Mouse (Mus musculus) neural tube, embryonic 15.5 days (tissue): ENCODE measurements around the gene Gm8246. TPM values are rescaled to one million over a fixed set of nuclear protein-coding genes. Genes with fewer than 3 reads are reported as not detected.
"Not testable (repeated sequence)": the region's sequence is repeated elsewhere in the genome, so short reads cannot be mapped to it uniquely, and the experiment has no call there.

Experiments used
- ATAC-seq: fragments of 200-750 bp; cut with Nextera tagmentation; 2 replicates; pipeline ENCODE4 v1.8.0; 2017; ENCODE audit warnings: mild to moderate bottlenecking, moderate TSS enrichment, moderate library complexity; ENCODE audit not compliant: low FRiP score
- H3K27ac ChIP-seq: fragments of 300-500 bp; sonication (generic); replicated peaks from 2 replicates; pipeline ENCODE4 v1.5.1; 2015; ENCODE audit warnings: mild to moderate bottlenecking, inconsistent platforms
- H3K27me3 ChIP-seq: fragments of 300-500 bp; sonication (generic); replicated peaks from 2 replicates; pipeline ENCODE4 v1.6.1; 2015; ENCODE audit warnings: inconsistent platforms
- H3K36me3 ChIP-seq: fragments of 300-500 bp; sonication (generic); 2 replicates; pipeline ENCODE4 v1.6.1; 2015; ENCODE audit warnings: inconsistent platforms
- H3K4me1 ChIP-seq: fragments of 300-500 bp; sonication (generic); 2 replicates; pipeline ENCODE4 v1.6.1; 2015; ENCODE audit warnings: inconsistent platforms
- H3K4me2 ChIP-seq: fragments of 300-500 bp; sonication (generic); 2 replicates; pipeline ENCODE4 v1.6.1; 2015; ENCODE audit warnings: inconsistent platforms, mild to moderate bottlenecking, moderate library complexity
- H3K4me3 ChIP-seq: fragments of 300-500 bp; sonication (generic); replicated peaks from 2 replicates; pipeline ENCODE4 v1.5.1; 2015; ENCODE audit warnings: mild to moderate bottlenecking, inconsistent platforms
- H3K9ac ChIP-seq: fragments of 300-500 bp; sonication (generic); replicated peaks from 2 replicates; pipeline ENCODE4 v1.6.1; 2015; ENCODE audit warnings: mild to moderate bottlenecking, inconsistent platforms
- H3K9me3 ChIP-seq: fragments of 300-500 bp; sonication (generic); replicated peaks from 2 replicates; pipeline ENCODE4 v1.6.1; 2016; ENCODE audit warnings: inconsistent platforms
- WGBS: fragments of 180-500 bp; shearing (Covaris S2); methylation state at CpG from one replicate; pipeline ENCODE4 v1.1.7; 2015; ENCODE audit warnings: mixed read lengths; 5-methylcytosine and 5-hydroxymethylcytosine counted together
- polyA plus RNA-seq: library from polyadenylated mRNA; unstranded; fragments of >200 nt; fragmentation: Nextera tagmentation; extraction: Ambion mirVana; gene quantifications from 2 replicates; pipeline ENCODE4 v1.2.1, GENCODE M21; 2015

Gene Gm8246
- polyA plus RNA-seq = not detected in 2 replicates

- ATAC-seq, H3K36me3 ChIP-seq, H3K9ac ChIP-seq, H3K27me3 ChIP-seq, H3K4me1 ChIP-seq, H3K4me3 ChIP-seq, H3K27ac ChIP-seq, H3K4me2 ChIP-seq, H3K9me3 ChIP-seq: not testable (repeated sequence)
- no CpG with 5 or more reads among the region's 3 CpGs for WGBS
Measured at GRCm38 (mm10) chr14:5477730-5478129, at the start of gene Gm8246. Gene Gm8246 (minus strand): TSS chr14:5477830.

GRCm38 (mm10) chr14:5501374-5501773 lies 23.7 kb upstream of the Gm8246 start, which contains the start of gene Gm3488:
Gene Gm3488 (plus strand): TSS chr14:5501674.
- H3K4me2 ChIP-seq, ATAC-seq, H3K9me3 ChIP-seq, H3K4me3 ChIP-seq, H3K27me3 ChIP-seq, H3K4me1 ChIP-seq, H3K36me3 ChIP-seq, H3K9ac ChIP-seq, H3K27ac ChIP-seq: not testable (repeated sequence)
- WGBS = no CpG with 5 or more reads among the region's 35 CpGs

GRCm38 (mm10) chr14:5483907-5484306 lies 6.3 kb upstream of the Gm8246 start, which contains the start of gene Gm3187:
Gene Gm3187 (plus strand): TSS chr14:5484207.
- not testable (repeated sequence) for H3K4me2 ChIP-seq, H3K9ac ChIP-seq, H3K4me1 ChIP-seq, H3K4me3 ChIP-seq, H3K27ac ChIP-seq, H3K27me3 ChIP-seq, H3K36me3 ChIP-seq, H3K9me3 ChIP-seq, ATAC-seq
- 80% methylated on average over 4 of the region's 5 CpGs for WGBS

- not testable (repeated sequence) for H3K9me3 ChIP-seq, H3K9ac ChIP-seq, H3K4me1 ChIP-seq, H3K36me3 ChIP-seq, H3K27ac ChIP-seq, H3K27me3 ChIP-seq, H3K4me3 ChIP-seq, H3K4me2 ChIP-seq
- peak; percentile 82; the same call in 1 of the 2 replicates for ATAC-seq
- no CpG with 5 or more reads among the region's 19 CpGs for WGBS
Measured at GRCm38 (mm10) chr14:5460469-5460868, 17.2 kb downstream of the Gm8246 start.

- H3K9me3 ChIP-seq, H3K4me3 ChIP-seq, H3K9ac ChIP-seq, H3K4me2 ChIP-seq, ATAC-seq, H3K27ac ChIP-seq, H3K27me3 ChIP-seq, H3K4me1 ChIP-seq, H3K36me3 ChIP-seq: not testable (repeated sequence)
- WGBS = no CpG with 5 or more reads among the region's 3 CpGs
Measured at GRCm38 (mm10) chr14:5455367-5455766, 22.3 kb downstream of the Gm8246 start, which contains the start of gene Gm3194. Gene Gm3194 (minus strand): TSS chr14:5455467.

Other genes starting within 250 kb of the Gm8246 start
- gene Gm3526, start 217.2 kb downstream of the Gm8246 start, polyA plus RNA-seq = 0.17 TPM in 1 of 2 replicates, not detected in the other
- not detected in 2 replicates for gene Gm3542, start 142.9 kb downstream of the Gm8246 start, polyA plus RNA-seq
- gene Gm3500, start 88.8 kb downstream of the Gm8246 start, polyA plus RNA-seq = 1.2 and 1.8 TPM in 2 replicates
- 3.5 TPM in 1 of 2 replicates, not detected in the other for gene Gm3194, start 22.4 kb downstream of the Gm8246 start, polyA plus RNA-seq
- gene Gm3187, start 6.4 kb upstream of the Gm8246 start, polyA plus RNA-seq = 0.13 TPM in 1 of 2 replicates, not detected in the other
- 12.8 and 16.2 TPM in 2 replicates for gene Gm3488, start 23.8 kb upstream of the Gm8246 start, polyA plus RNA-seq
- gene Gm3532, start 60.7 kb upstream of the Gm8246 start, polyA plus RNA-seq = 0.18 TPM in 1 of 2 replicates, not detected in the other
- not detected in 2 replicates for gene Gm8265, start 155.2 kb upstream of the Gm8246 start, polyA plus RNA-seq
- not detected in 2 replicates for gene Gm9603, start 209.6 kb upstream of the Gm8246 start, polyA plus RNA-seq